38 mouse cellular contexts compared by ENCODE assay signal in the genomic region with DNA sequence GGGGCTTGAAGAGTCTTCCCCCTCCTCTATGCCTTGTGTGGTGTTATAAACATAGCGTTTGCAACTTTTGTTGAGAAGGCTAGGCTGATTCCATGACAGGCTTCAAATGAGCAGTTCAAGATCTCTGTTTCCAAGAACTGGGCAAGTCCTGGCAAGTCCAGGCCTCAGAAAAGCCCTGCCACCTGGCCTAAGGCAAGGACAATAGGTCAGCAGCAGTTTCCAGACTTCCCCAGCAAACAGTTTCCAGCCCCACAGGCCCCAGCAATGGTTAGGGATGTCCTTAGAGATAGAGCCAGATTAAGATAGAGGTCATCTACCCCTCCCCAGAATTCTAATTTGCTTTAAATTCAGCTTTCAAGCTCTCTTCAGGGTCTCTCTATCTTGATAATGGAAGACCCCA. TPM values are rescaled to one million over a fixed set of nuclear protein-coding genes. Genes with fewer than 3 reads are reported as not detected.
"Had no signal": no experiment of that assay in that cellular context is flagged by ENCODE, and none has a peak within 500 bp of the region (broad histone marks: within the 10 kb centered on the region; RNA-seq: fewer than 3 reads in every experiment).

No protein-coding gene starts in this region.

- H3K4me2 ChIP-seq: heart, embryonic 11.5 days; hindbrain, embryonic 12.5 days; hindbrain, embryonic 14.5 days; intestine, embryonic 15.5 days; limb, embryonic 12.5 days; liver, embryonic 11.5 days had no signal

- H3K27me3 ChIP-seq: hindbrain, embryonic 12.5 days; intestine, embryonic 15.5 days; limb, embryonic 12.5 days; liver, embryonic 13.5 days had no signal

- DNase-seq: gastrocnemius, adult 2 months; gastrocnemius, postnatal 10 days; gastrocnemius, postnatal 25 days; heart, postnatal 4 days; kidney, adult 18-20 months; kidney, adult 8-10 months; kidney, postnatal 10 days; kidney, postnatal 25 days; kidney, postnatal 4 days; liver; liver, embryonic 13.5 days had no signal

- H3K36me3 ChIP-seq: hindbrain, embryonic 10.5 days; hindbrain, embryonic 12.5 days; intestine, embryonic 15.5 days; limb, embryonic 10.5 days; limb, embryonic 12.5 days; liver, embryonic 13.5 days had no signal

- H3K4me1 ChIP-seq: hindbrain, embryonic 10.5 days; hindbrain, embryonic 12.5 days; intestine, embryonic 15.5 days; limb, embryonic 10.5 days; limb, embryonic 12.5 days had no signal

- ATAC-seq: hindbrain, embryonic 16.5 days; inflammation-experienced regulatory T-cells, adult 6 months; intestine, embryonic 15.5 days; intestine, postnatal 0 days had no signal

- H3K9me3 ChIP-seq: hindbrain, embryonic 10.5 days; hindbrain, embryonic 12.5 days; intestine, embryonic 15.5 days; limb, embryonic 10.5 days; limb, embryonic 12.5 days; liver, embryonic 13.5 days had no signal

- H3K27ac ChIP-seq: gastrocnemius, adult 2 months; hindbrain, embryonic 10.5 days; hindbrain, embryonic 12.5 days; hindbrain, embryonic 14.5 days; intestine, embryonic 15.5 days; layer of hippocampus, adult 2 months; left cerebral cortex, adult 2 months; limb, embryonic 10.5 days; limb, embryonic 12.5 days; liver, embryonic 13.5 days had no signal

- H3K9ac ChIP-seq: hindbrain, embryonic 12.5 days; hindbrain, embryonic 14.5 days; intestine, embryonic 15.5 days; limb, embryonic 12.5 days; liver, embryonic 13.5 days had no signal

- H3K4me3 ChIP-seq: gastrocnemius, adult 2 months; heart, adult 2 months; hindbrain, embryonic 10.5 days; hindbrain, embryonic 12.5 days; intestine, embryonic 15.5 days; layer of hippocampus, adult 2 months; left cerebral cortex, adult 2 months; limb, embryonic 10.5 days; limb, embryonic 12.5 days; liver, embryonic 13.5 days had no signal

RNA-seq across cellular contexts. Expression of gene Gm4756, which starts 32.5 kb away (rescaled TPM):
- total RNA-seq: gastrocnemius, adult 2 months; gastrocnemius, postnatal 10 days; gastrocnemius, postnatal 25 days; gastrocnemius, postnatal 4 days; granulocyte monocyte progenitor cell, adult 5-6 weeks; heart, adult 2 months; heart, postnatal 10 days; heart, postnatal 4 days; layer of hippocampus, adult 2 months; layer of hippocampus, postnatal 10 days; layer of hippocampus, postnatal 25 days; left cerebral cortex, adult 2 months; left cerebral cortex, postnatal 14 days; left cerebral cortex, postnatal 36 days had no signal
- polyA plus RNA-seq: frontal cortex, adult 2 months; heart, adult 2 months; heart, embryonic 11.5 days; heart, embryonic 14.5 days; heart, embryonic 16.5 days; hindbrain, embryonic 10.5 days; hindbrain, embryonic 12.5 days; hindbrain, embryonic 14.5 days; hindbrain, embryonic 16.5 days; intestine, postnatal 0 days; kidney, embryonic 14.5 days; kidney, embryonic 16.5 days; limb, embryonic 10.5 days; limb, embryonic 12.5 days; limb, embryonic 14.5 days; liver, embryonic 11.5 days; liver, embryonic 13.5 days had no signal
